Mouse (Mus musculus) MEL (cell line): Measurements from ENCODE around the gene Iscu. TPM values are rescaled to one million over a fixed set of nuclear protein-coding genes. Genes with fewer than 3 reads are reported as not detected.
"Not testable (repeated sequence)": the region's sequence is repeated elsewhere in the genome, so short reads cannot be mapped to it uniquely, and the experiment has no call there.

ENCODE experiments used
- DNase-seq: peaks from one replicate; pipeline ENCODE4 v3.0.0; 2011; ENCODE audit warnings: low read depth, low spot score
- H3K27ac ChIP-seq: 2 replicates; pipeline ENCODE4 v1.5.1; 2012; ENCODE audit warnings: low read depth, mild to moderate bottlenecking, control low read depth, low read length, moderate library complexity; ENCODE audit not compliant: control insufficient read depth
- H3K27me3 ChIP-seq, 2 experiments: fragments of 150-350 bp in 1 of 2; sonication (generic) in 1 of 2; 2 replicates each; pipeline ENCODE4 v1.6.1; 2012; ENCODE audit warnings: low read length in 2 of 2, mild to moderate bottlenecking in 2 of 2, improper control_type of control experiment in 1 of 2, moderate library complexity in 1 of 2; ENCODE audit not compliant: insufficient read depth in 2 of 2, control insufficient read depth in 1 of 2
- H3K36me3 ChIP-seq, 2 experiments: 2 replicates each; pipeline ENCODE4 v1.6.1; 2012 to 2014; ENCODE audit warnings: low read length in 2 of 2, improper control_type of control experiment in 1 of 2, inconsistent platforms in 1 of 2, mild to moderate bottlenecking in 1 of 2; ENCODE audit not compliant: insufficient read depth in 2 of 2, control insufficient read depth in 1 of 2
- H3K4me1 ChIP-seq, 2 experiments: fragments of 150-350 bp in 1 of 2; sonication (generic) in 1 of 2; 2 replicates each; pipeline ENCODE4 v1.6.1; 2012; ENCODE audit warnings: low read length in 2 of 2, improper control_type of control experiment in 1 of 2, mild to moderate bottlenecking in 1 of 2; ENCODE audit not compliant: insufficient read depth in 2 of 2, control insufficient read depth in 1 of 2
- H3K4me3 ChIP-seq, 2 experiments: fragments of 150-350 bp in 1 of 2; sonication (generic) in 1 of 2; 2 replicates each; pipeline ENCODE4 v1.5.1; 2012; ENCODE audit warnings: low read depth in 2 of 2, low read length in 2 of 2, mild to moderate bottlenecking in 2 of 2, moderate library complexity in 2 of 2, control low read depth in 1 of 2, improper control_type of control experiment in 1 of 2; ENCODE audit not compliant: control insufficient read depth in 1 of 2, insufficient read depth in 1 of 2
- H3K79me2 ChIP-seq: 2 replicates; pipeline ENCODE4 v1.6.1; 2012; ENCODE audit warnings: mild to moderate bottlenecking, low read length, moderate library complexity; ENCODE audit not compliant: control insufficient read depth, poor library complexity, insufficient read depth
- H3K9ac ChIP-seq: 2 replicates; pipeline ENCODE4 v1.6.1; 2012; ENCODE audit warnings: low read depth, mild to moderate bottlenecking, control low read depth, low read length, moderate library complexity; ENCODE audit not compliant: control insufficient read depth, poor library complexity, severe bottlenecking
- H3K9me3 ChIP-seq: fragments of 150-350 bp; sonication (generic); replicated peaks from 2 replicates; pipeline ENCODE4 v1.6.1; 2012; ENCODE audit warnings: mild to moderate bottlenecking, low read length, improper control_type of control experiment, moderate library complexity; ENCODE audit not compliant: insufficient read depth
- JUND ChIP-seq: IDR thresholded peaks from 2 replicates; pipeline ENCODE4 v1.6.1; 2011; ENCODE audit warnings: low read depth, mild to moderate bottlenecking, improper control_type of control experiment, low read length
- MAFK ChIP-seq: IDR thresholded peaks from 2 replicates; pipeline ENCODE4 v1.6.1; 2011; ENCODE audit warnings: low read depth, mild to moderate bottlenecking, low read length, improper control_type of control experiment, borderline replicate concordance
- MYC ChIP-seq: IDR thresholded peaks from 2 replicates; pipeline ENCODE4 v1.6.1; 2011; ENCODE audit warnings: low read depth, mild to moderate bottlenecking, low read length, improper control_type of control experiment, moderate library complexity
- NRF1 ChIP-seq: IDR thresholded peaks from 2 replicates; pipeline ENCODE4 v1.6.1; 2014; ENCODE audit warnings: low read depth, mild to moderate bottlenecking, inconsistent platforms, low read length, improper control_type of control experiment, moderate library complexity; ENCODE audit not compliant: poor library complexity, insufficient read depth, severe bottlenecking
- POLR2AphosphoS5 ChIP-seq: IDR thresholded peaks from 2 replicates; pipeline ENCODE4 v1.6.1; 2012; ENCODE audit warnings: low read depth, borderline replicate concordance, mild to moderate bottlenecking, inconsistent platforms, low read length, moderate library complexity, mixed read lengths
- RAD21 ChIP-seq: IDR thresholded peaks from 2 replicates; pipeline ENCODE4 v1.6.1; 2011; ENCODE audit warnings: mild to moderate bottlenecking, low read depth, low read length, improper control_type of control experiment
- SMC3 ChIP-seq: IDR thresholded peaks from 2 replicates; pipeline ENCODE4 v1.6.1; 2011; ENCODE audit warnings: low read depth, low read length, improper control_type of control experiment
- TAL1 ChIP-seq: IDR thresholded peaks from 2 replicates; pipeline ENCODE4 v1.6.1; 2012; ENCODE audit warnings: mild to moderate bottlenecking, inconsistent platforms, low read length, moderate library complexity, mixed read lengths
- TBP ChIP-seq: IDR thresholded peaks from 2 replicates; pipeline ENCODE4 v1.8.0; 2011; ENCODE audit warnings: low read depth, low read length, improper control_type of control experiment
- USF1 ChIP-seq: IDR thresholded peaks from 2 replicates; pipeline ENCODE4 v1.6.1; 2014; ENCODE audit warnings: low read depth, mild to moderate bottlenecking, inconsistent platforms, low read length, improper control_type of control experiment, moderate library complexity
- ZC3H11A ChIP-seq: IDR thresholded peaks from 2 replicates; pipeline ENCODE4 v1.6.1; 2012; ENCODE audit warnings: low read depth, mild to moderate bottlenecking, inconsistent platforms, low read length, improper control_type of control experiment
- ZNF384 ChIP-seq: IDR thresholded peaks from 2 replicates; pipeline ENCODE4 v1.6.1; 2012; ENCODE audit warnings: low read depth, mild to moderate bottlenecking, inconsistent platforms, low read length, improper control_type of control experiment
- polyA plus RNA-seq, 2 experiments: library from polyadenylated mRNA; stranded (reverse) in 1 of 2; unstranded in 1 of 2; fragments of >175 nt in 1 of 2; fragments of >200 nt in 1 of 2; gene quantifications; 2 replicates each; pipeline versions ENCODE4 v1.2.1 to v1.2.4; 2012; ENCODE audit warnings: low replicate concordance in 2 of 2, low read depth in 1 of 2; ENCODE audit not compliant: insufficient read length in 2 of 2, insufficient read depth in 1 of 2, missing spikeins in 1 of 2
- total RNA-seq: library from RNA; depleted of rRNA; stranded (reverse); fragments of 300-350 nt; gene quantifications from 2 replicates; pipeline ENCODE4 v1.2.3, GENCODE M21; 2012

Gene Iscu
- total and polyA plus RNA-seq, 3 experiments, result 95.7 to 150 TPM; not detected in 1

GRCm38 (mm10) chr5:113776128-113776895, 3.8 kb downstream of the Iscu start:
- no peak overlapping the region for H3K4me3 ChIP-seq
- TF ChIP-seq MYC, result 0 out of 2 replicates have a peak, but pooled peaks have one; percentile 32
- no peak for TF ChIP-seq MAFK
- peak; percentile 34 for DNase-seq
- no peaks in the 10 kb centered on the region for H3K27me3 ChIP-seq
- H3K36me3 ChIP-seq, result no peaks in the 10 kb centered on the region; a peak in 1 of 4 replicates
- H3K9ac ChIP-seq, result no peak overlapping the region
- peaks cover 11% of the 10 kb centered on the region for H3K79me2 ChIP-seq
- H3K9me3 ChIP-seq, result no peaks in the 10 kb centered on the region
- H3K27ac ChIP-seq, result no peak overlapping the region
- peaks cover 0 to 6% of the 10 kb centered on the region in 2 experiments; a peak in 2 of 4 replicates for H3K4me1 ChIP-seq

DNA sequence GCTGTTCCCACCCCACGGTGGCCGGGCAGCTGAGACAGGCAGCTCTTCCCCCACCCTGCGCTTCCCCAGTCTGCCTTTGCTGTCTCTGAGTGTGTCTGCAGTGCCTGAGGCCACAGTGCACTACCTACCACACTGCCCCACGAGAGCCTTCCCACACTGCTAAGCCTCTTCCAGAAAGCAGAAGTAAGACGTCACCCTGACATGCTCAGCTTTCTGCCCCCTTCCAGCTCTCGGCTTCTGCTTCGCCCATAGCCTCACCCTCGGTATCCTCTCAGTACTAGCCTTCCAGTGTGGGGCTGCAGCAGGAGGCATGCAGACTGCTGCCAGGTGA, 4.3 kb downstream of the Iscu start:
- H3K36me3 ChIP-seq, result no peaks in the 10 kb centered on the region; a peak in 1 of 4 replicates
- H3K27me3 ChIP-seq, result no peaks in the 10 kb centered on the region
- H3K27ac ChIP-seq, result no peak overlapping the region
- DNase-seq, result peak; percentile 49
- H3K4me3 ChIP-seq, result no peak overlapping the region
- H3K4me1 ChIP-seq, result peaks cover 0 to 6% of the 10 kb centered on the region in 2 experiments; a peak in 2 of 4 replicates
- TF ChIP-seq SMC3 (no peak), USF1 (no peak), ZC3H11A (no peak)
- peaks cover 8% of the 10 kb centered on the region for H3K79me2 ChIP-seq
- H3K9ac ChIP-seq, result no peak overlapping the region
- no peaks in the 10 kb centered on the region for H3K9me3 ChIP-seq

DNA sequence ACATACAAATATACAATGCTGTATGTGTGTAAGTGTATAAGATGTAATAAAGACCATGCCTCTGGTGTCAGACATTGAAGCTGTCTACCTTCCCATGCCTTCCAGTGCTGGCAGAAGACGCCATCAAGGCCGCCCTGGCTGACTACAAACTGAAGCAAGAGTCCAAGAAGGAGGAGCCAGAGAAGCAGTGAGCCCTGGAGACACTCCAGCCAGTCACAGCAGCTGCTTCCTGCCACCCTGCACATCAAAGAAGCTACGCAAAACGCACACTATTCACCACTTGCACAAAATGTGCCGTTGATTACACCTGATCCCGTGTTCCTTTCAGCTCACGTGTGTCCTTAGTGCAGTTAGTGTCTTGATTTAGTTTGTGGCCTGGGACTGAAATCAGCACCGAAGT, 5.2 kb downstream of the Iscu start:
- not testable (repeated sequence) for DNase-seq, H3K79me2 ChIP-seq, H3K27me3 ChIP-seq, H3K9me3 ChIP-seq, H3K9ac ChIP-seq, H3K4me1 ChIP-seq, H3K4me3 ChIP-seq, H3K36me3 ChIP-seq, H3K27ac ChIP-seq

DNA sequence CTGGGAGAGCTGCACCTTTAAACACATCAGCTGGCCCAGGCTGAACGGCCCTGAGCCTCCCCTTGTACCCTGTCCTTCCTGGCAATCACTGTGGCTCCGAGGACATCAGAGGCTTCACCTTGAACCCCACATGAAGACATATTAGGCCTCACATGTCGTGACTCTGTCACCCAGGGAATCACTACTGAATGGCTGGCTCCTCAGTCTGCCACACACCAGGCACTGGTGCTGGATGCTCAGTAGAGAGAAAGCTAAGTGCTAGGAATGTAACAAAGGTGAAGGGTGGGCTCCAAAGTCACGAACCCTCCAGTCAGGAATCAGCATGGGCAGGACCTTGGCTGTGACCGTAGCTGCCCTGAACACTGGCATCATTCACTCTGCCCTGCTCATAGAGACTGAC, 7.0 kb downstream of the Iscu start:
- TF ChIP-seq POLR2AphosphoS5 (no peak), JUND (no peak), RAD21 (no peak), TAL1 (no peak), ZNF384 (no peak), NRF1 (no peak), TBP (no peak)
- H3K27ac ChIP-seq, result no peak overlapping the region
- H3K4me1 ChIP-seq, result 0 out of 4 replicates have a peak, but pooled peaks cover 0 to 2% of the 10 kb centered on the region in 2 experiments
- H3K36me3 ChIP-seq, result no peaks in the 10 kb centered on the region
- no peaks in the 10 kb centered on the region for H3K79me2 ChIP-seq
- no peak for DNase-seq
- H3K27me3 ChIP-seq, result no peaks in the 10 kb centered on the region
- no peak overlapping the region for H3K4me3 ChIP-seq
- no peaks in the 10 kb centered on the region for H3K9me3 ChIP-seq
- H3K9ac ChIP-seq, result no peak overlapping the region
